Comparison of ENCODE assay signal across 8 mouse cellular contexts in the genomic region with DNA sequence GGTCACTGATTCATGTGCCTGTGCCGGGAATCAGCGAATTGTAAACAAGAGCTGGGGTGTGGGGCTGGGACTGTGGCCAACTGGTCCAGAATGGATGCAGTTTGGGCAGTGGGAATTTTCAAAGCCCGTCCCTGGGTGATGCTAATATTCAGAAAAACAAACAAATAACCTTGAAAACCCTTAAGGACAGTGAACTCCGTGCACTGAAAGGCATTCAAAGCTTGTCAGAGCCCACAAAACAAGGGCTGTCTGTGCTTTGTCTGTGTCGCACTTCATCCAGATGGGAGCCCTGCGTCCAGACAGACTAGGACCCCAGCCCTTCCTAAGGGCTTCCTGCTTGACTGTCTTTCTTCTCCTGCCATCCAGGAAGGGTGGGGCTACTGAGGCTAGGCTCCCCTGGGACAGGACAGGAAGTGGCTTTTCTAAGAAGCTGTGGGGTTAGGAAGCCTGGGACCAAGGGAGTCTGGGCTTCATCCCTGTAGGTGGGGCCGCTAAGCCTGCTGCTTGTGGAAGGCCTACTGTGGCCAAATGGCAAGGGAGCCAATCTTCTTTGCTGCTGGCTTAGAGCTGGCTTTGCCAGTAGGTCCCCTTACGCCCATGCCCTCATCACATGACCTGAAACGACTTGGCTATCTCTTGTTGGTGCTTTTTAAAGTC. TPM values are rescaled to one million over a fixed set of nuclear protein-coding genes. Genes with fewer than 3 reads are reported as not detected.
DNase-seq lines count a peak whose midpoint lies in the region; ATAC-seq and TF ChIP-seq lines count a peak whose summit lies in the region.
"Had no signal": no experiment of that assay in that cellular context is flagged by ENCODE, and none has a peak within 500 bp of the region (broad histone marks: within the 10 kb centered on the region; RNA-seq: fewer than 3 reads in every experiment).

No protein-coding gene starts in this region.

- H3K4me1 ChIP-seq in E14TG2a.4 (replicated peaks; ENCODE audit: low read depth, low read length): peaks cover 60% of the 10 kb centered on the region
- H3K4me1 ChIP-seq in forebrain, embryonic 11.5 days (replicated peaks; ENCODE audit: control insufficient read depth, insufficient read depth, low read length): peaks cover 15% of the 10 kb centered on the region
- peaks cover 14% of the 10 kb centered on the region for H3K4me1 ChIP-seq in midbrain, embryonic 11.5 days (ENCODE audit: control insufficient read depth, insufficient read depth, low read length)

- H3K27me3 ChIP-seq in E14TG2a.4 (ENCODE audit: insufficient read depth, low read length): no peaks in the 10 kb centered on the region; the same call in 1 of the 2 replicates
- no peaks in the 10 kb centered on the region for H3K27me3 ChIP-seq in forebrain, embryonic 11.5 days (ENCODE audit: control insufficient read depth, insufficient read depth, low read length)
- H3K27me3 ChIP-seq in midbrain, embryonic 11.5 days (ENCODE audit: control insufficient read depth, insufficient read depth, low read length): no peaks in the 10 kb centered on the region

- 0 out of 2 replicates have a peak, but pooled peaks cover 2% of the 10 kb centered on the region for H3K36me3 ChIP-seq in E14TG2a.4 (ENCODE audit: insufficient read depth, low read length)
- no peaks in the 10 kb centered on the region; the same call in 1 of the 2 replicates for H3K36me3 ChIP-seq in forebrain, embryonic 11.5 days (ENCODE audit: control insufficient read depth, insufficient read depth, low read length)
- no peaks in the 10 kb centered on the region; the same call in none of the 2 replicates for H3K36me3 ChIP-seq in midbrain, embryonic 11.5 days (ENCODE audit: control insufficient read depth, insufficient read depth, low read length)

- TF ChIP-seq CTCF in E14TG2a.4 (conservative IDR thresholded peaks at IDR 0.05; ENCODE audit: low read length): no peak

- 40% methylated on average over 9 of the region's 9 CpGs for WGBS in forebrain, embryonic 11.5 days
- whole genome bisulfite sequencing in midbrain, embryonic 11.5 days: 48% methylated on average over 9 of the region's 9 CpGs

- peak overlapping the region; percentile 66 for H3K9ac ChIP-seq in forebrain, embryonic 11.5 days (ENCODE audit: low read length)
- peak overlapping the region; percentile 57 for H3K9ac ChIP-seq in midbrain, embryonic 11.5 days (ENCODE audit: low read length)

- ATAC-seq in activated CD4-positive, CD25-positive, alpha-beta regulatory T cell, adult 4 months: peak; percentile 5
- peak; percentile 47; the same call in 1 of the 2 replicates for ATAC-seq in forebrain, embryonic 11.5 days (replicated peaks; ENCODE audit: low FRiP score)
- ATAC-seq in midbrain, embryonic 11.5 days (ENCODE audit: low FRiP score): peak; percentile 62
- no peak for ATAC-seq in frontal cortex, adult (ENCODE audit: low TSS enrichment)

- H3K27ac ChIP-seq in forebrain, embryonic 11.5 days (ENCODE audit: low read depth, low read length): peak overlapping the region; percentile 86
- H3K27ac ChIP-seq in midbrain, embryonic 11.5 days (ENCODE audit: low read depth, low read length): peak overlapping the region; percentile 82

- DNase-seq in forebrain, embryonic 11.5 days (ENCODE audit: low spot score): no peak
- DNase-seq in heart, postnatal 25 days (ENCODE audit: low spot score): peak; percentile 89
- peak; percentile 65 to 86 for DNase-seq in kidney, postnatal 4 days
- DNase-seq in midbrain, embryonic 11.5 days (ENCODE audit: low spot score, missing footprints): peak; percentile 92

- no peaks in the 10 kb centered on the region for H3K9me3 ChIP-seq in E14TG2a.4 (ENCODE audit: low read length)
- no peaks in the 10 kb centered on the region for H3K9me3 ChIP-seq in forebrain, embryonic 11.5 days (ENCODE audit: control insufficient read depth, low read length)
- H3K9me3 ChIP-seq in midbrain, embryonic 11.5 days (ENCODE audit: control insufficient read depth, low read length): no peaks in the 10 kb centered on the region

- peak overlapping the region; percentile 73 for H3K4me3 ChIP-seq in E14TG2a.4 (replicated peaks; ENCODE audit: low read length)
- peak overlapping the region; percentile 30; the same call in 1 of the 2 replicates for H3K4me3 ChIP-seq in forebrain, embryonic 11.5 days (ENCODE audit: low read depth, low read length)
- peak overlapping the region; percentile 36 for H3K4me3 ChIP-seq in midbrain, embryonic 11.5 days (ENCODE audit: low read depth, low read length)

- peak overlapping the region; percentile 49 for H3K4me2 ChIP-seq in forebrain, embryonic 11.5 days (ENCODE audit: low read depth, low read length, severe bottlenecking)
- peak overlapping the region; percentile 65 for H3K4me2 ChIP-seq in midbrain, embryonic 11.5 days

- intact Hi-C loops in heart, postnatal 25 days (cut with DNase I): no loop called here

RNA-seq across cellular contexts. Expression of a gene that starts 21.6 kb away (rescaled TPM):
- 10 to 100 TPM; 36.2 to 37.2 TPM for polyA plus RNA-seq in activated CD4-positive, CD25-positive, alpha-beta regulatory T cell, adult 4 months (2017; shearing (Covaris generic))
- 6.9 and 9.4 TPM in 2 replicates for polyA plus RNA-seq in forebrain, embryonic 11.5 days (2014; fragmentation: Nextera tagmentation; extraction: Ambion mirVana)
- total RNA-seq in heart, postnatal 25 days (2021): 10 to 100 TPM in 1 of 2 experiments, 1 to 10 TPM in 1; 5.7 to 13.6 TPM
- polyA plus RNA-seq in midbrain, embryonic 11.5 days (2014; fragmentation: Nextera tagmentation; extraction: Ambion mirVana): 9.6 and 10.9 TPM in 2 replicates

RNA-seq across cellular contexts. Expression of a gene that starts 21.9 kb away (rescaled TPM):
- polyA plus RNA-seq in activated CD4-positive, CD25-positive, alpha-beta regulatory T cell, adult 4 months (2017; shearing (Covaris generic)): 10 to 100 TPM; 19.7 to 29.2 TPM
- polyA plus RNA-seq in forebrain, embryonic 11.5 days (2014; fragmentation: Nextera tagmentation; extraction: Ambion mirVana): 13.4 and 13.5 TPM in 2 replicates
- total RNA-seq in heart, postnatal 25 days (2021): 10 to 100 TPM in 1 of 2 experiments, 1 to 10 TPM in 1; 9.1 to 10.4 TPM
- 15.8 and 16.7 TPM in 2 replicates for polyA plus RNA-seq in midbrain, embryonic 11.5 days (2014; fragmentation: Nextera tagmentation; extraction: Ambion mirVana)

RNA-seq across cellular contexts. Expression of a gene that starts 22.0 kb away (rescaled TPM):
- not detected for polyA plus RNA-seq in activated CD4-positive, CD25-positive, alpha-beta regulatory T cell, adult 4 months (2017; shearing (Covaris generic))
- polyA plus RNA-seq in forebrain, embryonic 11.5 days (2014; fragmentation: Nextera tagmentation; extraction: Ambion mirVana): not detected in 2 replicates
- total RNA-seq in heart, postnatal 25 days (2021): 1 to 10 TPM in 1 of 2 experiments, under 1 TPM in 1; 0.47 to 1.5 TPM
- 1.3 TPM in 1 of 2 replicates, not detected in the other for polyA plus RNA-seq in midbrain, embryonic 11.5 days (2014; fragmentation: Nextera tagmentation; extraction: Ambion mirVana)
- total RNA-seq: gastrocnemius, postnatal 4 days had no signal
